Mouse (Mus musculus) right cerebral cortex, postnatal 4 days (tissue): ENCODE measurements around the gene Ppp2r2c.

Source experiments
- DNase-seq: peaks from one replicate; pipeline ENCODE4 v3.0.0-alpha.2; 2022

The Ppp2r2c gene

GRCm38 (mm10) chr5:36898415-36899109 is 30.2 kb downstream of the Ppp2r2c start:
- DNase-seq = no peak

- DNase-seq = no peak
Observed at GRCm38 (mm10) chr5:36899392-36899791, 31.1 kb downstream of the Ppp2r2c start.

- DNase-seq = peak; percentile 57
Observed at GRCm38 (mm10) chr5:36900189-36900619, 31.9 kb downstream of the Ppp2r2c start.

- DNase-seq = no peak
Observed at GRCm38 (mm10) chr5:36902807-36903206, 34.5 kb downstream of the Ppp2r2c start.

GRCm38 (mm10) chr5:36904131-36904530 is 35.8 kb downstream of the Ppp2r2c start:
- DNase-seq = no peak

- DNase-seq = no peak
Observed at GRCm38 (mm10) chr5:36904703-36905102, 36.4 kb downstream of the Ppp2r2c start.

- no peak for DNase-seq
Observed at GRCm38 (mm10) chr5:36905216-36905615, 36.9 kb downstream of the Ppp2r2c start.

GRCm38 (mm10) chr5:36907695-36908094 is 39.4 kb downstream of the Ppp2r2c start:
- DNase-seq = no peak

- no peak for DNase-seq
Observed at GRCm38 (mm10) chr5:36909545-36909944, 41.2 kb downstream of the Ppp2r2c start.

GRCm38 (mm10) chr5:36910980-36911379 is 42.7 kb downstream of the Ppp2r2c start:
- DNase-seq = no peak

- no peak for DNase-seq
Observed at GRCm38 (mm10) chr5:36911759-36912352, 43.5 kb downstream of the Ppp2r2c start.

- no peak for DNase-seq
Observed at GRCm38 (mm10) chr5:36912602-36913310, 44.4 kb downstream of the Ppp2r2c start.

- DNase-seq = no peak
Observed at GRCm38 (mm10) chr5:36915256-36915655, 46.9 kb downstream of the Ppp2r2c start.

- DNase-seq = no peak
Observed at GRCm38 (mm10) chr5:36916581-36916980, 48.3 kb downstream of the Ppp2r2c start.

GRCm38 (mm10) chr5:36917245-36917644 is 48.9 kb downstream of the Ppp2r2c start:
- no peak for DNase-seq

- DNase-seq = no peak
Observed at GRCm38 (mm10) chr5:36918016-36918415, 49.7 kb downstream of the Ppp2r2c start.

- peak; percentile 39 for DNase-seq
Observed at GRCm38 (mm10) chr5:36920072-36920471, 51.8 kb downstream of the Ppp2r2c start.

- no peak for DNase-seq
Observed at GRCm38 (mm10) chr5:36921871-36922270, 53.6 kb downstream of the Ppp2r2c start.

- no peak for DNase-seq
Observed at GRCm38 (mm10) chr5:36922811-36923210, 54.5 kb downstream of the Ppp2r2c start.

- no peak for DNase-seq
Observed at GRCm38 (mm10) chr5:36923826-36924700, 55.8 kb downstream of the Ppp2r2c start.

- DNase-seq = peak; percentile 62
Observed at GRCm38 (mm10) chr5:36928701-36929100, 60.4 kb downstream of the Ppp2r2c start.

- no peak for DNase-seq
Observed at GRCm38 (mm10) chr5:36929376-36929775, 61.1 kb downstream of the Ppp2r2c start.

- DNase-seq = no peak
Observed at GRCm38 (mm10) chr5:36933383-36933782, 65.1 kb downstream of the Ppp2r2c start.
